Mouse (Mus musculus): ENCODE measurements around the gene Rps6ka2. TPM values are rescaled to one million over a fixed set of nuclear protein-coding genes. Genes with fewer than 3 reads are reported as not detected.
"Not testable (repeated sequence)": the region's sequence is repeated elsewhere in the genome, so short reads cannot be mapped to it uniquely, and the experiment has no call there.

Rps6ka2 gene
- 2.0 and 2.6 TPM in 2 replicates for polyA plus RNA-seq (2015; fragmentation: Nextera tagmentation; extraction: Ambion mirVana)

GRCm38 (mm10) chr17:7169627-7170303, at the start of gene Rps6ka2:
Gene Rps6ka2 (plus strand): TSS chr17:7170115.
- Histone ChIP-seq H3K9ac (ENCODE audit: low read length) (peak within 1 kb of the TSS; percentile 65), H3K4me1 (replicated peaks; ENCODE audit: control insufficient read depth, insufficient read depth) (no peaks in the 10 kb centered on the region), H3K27ac (replicated peaks) (peak within 1 kb of the TSS; percentile 81), H3K4me2 (replicated peaks; ENCODE audit: low read depth) (peak within 1 kb of the TSS; percentile 72), H3K36me3 (ENCODE audit: control insufficient read depth, insufficient read depth, low read length) (no peaks in the 10 kb centered on the region), H3K27me3 (ENCODE audit: control insufficient read depth, insufficient read depth, low read length) (no peaks in the 10 kb centered on the region), H3K9me3 (ENCODE audit: control insufficient read depth, low read length) (no peaks in the 10 kb centered on the region), H3K4me3 (ENCODE audit: low read depth, low read length) (peak within 1 kb of the TSS; percentile 67)
- ATAC-seq (ENCODE audit: low FRiP score, low TSS enrichment) (peak; percentile 100), DNase-seq (ENCODE audit: low spot score) (peak; percentile 100)
- WGBS = under 1% methylated on average over 50 of the region's 56 CpGs
- TF ChIP-seq EP300 (optimal IDR thresholded peaks at IDR 0.05) = no peak
- peak; percentile 41; the same call in 1 of the 2 replicates for TF ChIP-seq CTCF (IDR thresholded peaks at IDR 0.05; ENCODE audit: low read depth)

GRCm38 (mm10) chr17:7120835-7121234, 49.1 kb upstream of the Rps6ka2 start:
- H3K4me3 ChIP-seq (ENCODE audit: low read depth, low read length); H3K4me2 ChIP-seq (replicated peaks; ENCODE audit: low read depth); H3K36me3 ChIP-seq (ENCODE audit: control insufficient read depth, insufficient read depth, low read length); H3K9ac ChIP-seq (ENCODE audit: low read length); H3K27me3 ChIP-seq (ENCODE audit: control insufficient read depth, insufficient read depth, low read length); H3K27ac ChIP-seq (replicated peaks); DNase-seq (ENCODE audit: low spot score); H3K9me3 ChIP-seq (ENCODE audit: control insufficient read depth, low read length); ATAC-seq (ENCODE audit: low FRiP score, low TSS enrichment); H3K4me1 ChIP-seq (replicated peaks; ENCODE audit: control insufficient read depth, insufficient read depth): not testable (repeated sequence)
- WGBS = 81% methylated on average over 3 of the region's 3 CpGs

- not testable (repeated sequence) for ATAC-seq (ENCODE audit: low FRiP score, low TSS enrichment); H3K27ac ChIP-seq (replicated peaks); DNase-seq (ENCODE audit: low spot score); H3K9me3 ChIP-seq (ENCODE audit: control insufficient read depth, low read length); H3K27me3 ChIP-seq (ENCODE audit: control insufficient read depth, insufficient read depth, low read length); H3K4me3 ChIP-seq (ENCODE audit: low read depth, low read length); H3K4me1 ChIP-seq (replicated peaks; ENCODE audit: control insufficient read depth, insufficient read depth); H3K9ac ChIP-seq (ENCODE audit: low read length); H3K4me2 ChIP-seq (replicated peaks; ENCODE audit: low read depth); H3K36me3 ChIP-seq (ENCODE audit: control insufficient read depth, insufficient read depth, low read length)
- 58% methylated on average over 11 of the region's 11 CpGs for WGBS
These were observed 47.4 kb upstream of the Rps6ka2 start for GRCm38 (mm10) chr17:7122554-7122953.

- not testable (repeated sequence) for H3K4me2 ChIP-seq (replicated peaks; ENCODE audit: low read depth); ATAC-seq (ENCODE audit: low FRiP score, low TSS enrichment); H3K27me3 ChIP-seq (ENCODE audit: control insufficient read depth, insufficient read depth, low read length); DNase-seq (ENCODE audit: low spot score); H3K9me3 ChIP-seq (ENCODE audit: control insufficient read depth, low read length); H3K27ac ChIP-seq (replicated peaks); H3K9ac ChIP-seq (ENCODE audit: low read length); H3K4me3 ChIP-seq (ENCODE audit: low read depth, low read length); H3K36me3 ChIP-seq (ENCODE audit: control insufficient read depth, insufficient read depth, low read length); H3K4me1 ChIP-seq (replicated peaks; ENCODE audit: control insufficient read depth, insufficient read depth)
- 51% methylated on average over 8 of the region's 10 CpGs for WGBS
These were observed 43.4 kb upstream of the Rps6ka2 start for GRCm38 (mm10) chr17:7126475-7126874.

GRCm38 (mm10) chr17:7134002-7134401, 35.9 kb upstream of the Rps6ka2 start:
- ATAC-seq (ENCODE audit: low FRiP score, low TSS enrichment); DNase-seq (ENCODE audit: low spot score); H3K27me3 ChIP-seq (ENCODE audit: control insufficient read depth, insufficient read depth, low read length); H3K36me3 ChIP-seq (ENCODE audit: control insufficient read depth, insufficient read depth, low read length); H3K4me2 ChIP-seq (replicated peaks; ENCODE audit: low read depth); H3K4me1 ChIP-seq (replicated peaks; ENCODE audit: control insufficient read depth, insufficient read depth); H3K27ac ChIP-seq (replicated peaks); H3K9me3 ChIP-seq (ENCODE audit: control insufficient read depth, low read length); H3K9ac ChIP-seq (ENCODE audit: low read length); H3K4me3 ChIP-seq (ENCODE audit: low read depth, low read length): not testable (repeated sequence)
- WGBS = no CpG with 5 or more reads among the region's 7 CpGs

- not testable (repeated sequence) for H3K27ac ChIP-seq (replicated peaks); ATAC-seq (ENCODE audit: low FRiP score, low TSS enrichment); H3K4me3 ChIP-seq (ENCODE audit: low read depth, low read length); H3K9me3 ChIP-seq (ENCODE audit: control insufficient read depth, low read length); H3K4me1 ChIP-seq (replicated peaks; ENCODE audit: control insufficient read depth, insufficient read depth); H3K36me3 ChIP-seq (ENCODE audit: control insufficient read depth, insufficient read depth, low read length); H3K27me3 ChIP-seq (ENCODE audit: control insufficient read depth, insufficient read depth, low read length); H3K9ac ChIP-seq (ENCODE audit: low read length); DNase-seq (ENCODE audit: low spot score); H3K4me2 ChIP-seq (replicated peaks; ENCODE audit: low read depth)
- 86% methylated on average over 7 of the region's 8 CpGs for WGBS
These were observed 34.6 kb upstream of the Rps6ka2 start for GRCm38 (mm10) chr17:7135277-7135676.
